Mouse (Mus musculus) thymus, adult 2 months (tissue): ENCODE data around the gene Asns. TPM values are rescaled to one million over a fixed set of nuclear protein-coding genes. Genes with fewer than 3 reads are reported as not detected.

ENCODE experiments used
- DNase-seq: peaks from one replicate; pipeline ENCODE4 v3.0.0; 2021
- H3K27ac ChIP-seq: fragments of 200-500 bp; 2 replicates; pipeline ENCODE4 v1.5.1; 2012; ENCODE audit warnings: low read length, control low read depth; ENCODE audit not compliant: control insufficient read depth, insufficient read depth
- H3K27me3 ChIP-seq: fragments of 200-500 bp; 2 replicates; pipeline ENCODE4 v1.6.1; 2012; ENCODE audit warnings: mild to moderate bottlenecking, low read length, moderate library complexity, mixed read lengths; ENCODE audit not compliant: control insufficient read depth, insufficient read depth
- H3K36me3 ChIP-seq: fragments of 200-500 bp; 2 replicates; pipeline ENCODE4 v1.6.1; 2012; ENCODE audit warnings: mild to moderate bottlenecking, low read length, moderate library complexity; ENCODE audit not compliant: control insufficient read depth, insufficient read depth
- H3K4me1 ChIP-seq: fragments of 200-500 bp; replicated peaks from 2 replicates; pipeline ENCODE4 v1.6.1; 2012; ENCODE audit warnings: low read length; ENCODE audit not compliant: control insufficient read depth, insufficient read depth
- H3K4me3 ChIP-seq: fragments of 200-500 bp; 2 replicates; pipeline ENCODE4 v1.5.1; 2012; ENCODE audit warnings: mild to moderate bottlenecking, low read length, control low read depth, moderate library complexity; ENCODE audit not compliant: control insufficient read depth, insufficient read depth
- CTCF ChIP-seq: fragments of 200-500 bp; IDR thresholded peaks from 2 replicates; pipeline ENCODE4 v1.5.1; 2012; ENCODE audit warnings: mild to moderate bottlenecking, control low read depth, low read length, moderate library complexity, borderline replicate concordance; ENCODE audit not compliant: control insufficient read depth, poor library complexity, insufficient read depth; ENCODE audit errors: extremely low read depth
- POLR2A ChIP-seq: fragments of 200-500 bp; IDR thresholded peaks from 2 replicates; pipeline ENCODE4 v1.6.1; 2012; ENCODE audit warnings: mild to moderate bottlenecking, low read length, control low read depth, moderate library complexity; ENCODE audit not compliant: control insufficient read depth, poor library complexity, insufficient read depth; ENCODE audit errors: extremely low read depth
- WGBS: fragments of 180-500 bp; shearing (Covaris S2); methylation state at CpG from one replicate; pipeline ENCODE4 v1.1.7; 2018; 5-methylcytosine and 5-hydroxymethylcytosine counted together
- polyA plus RNA-seq: library from polyadenylated mRNA; depleted of rRNA; stranded (reverse); fragments of >200 nt; gene quantifications from 2 replicates; pipeline ENCODE4 v1.2.3, GENCODE M21; 2012

Gene Asns
- polyA plus RNA-seq, 1 experiment, result 6.5 TPM

- DNase-seq, result no peak
- Histone ChIP-seq H3K4me3 (no peak overlapping the region), H3K27ac (no peak overlapping the region), H3K4me1 (0 out of 2 replicates have a peak, but pooled peaks cover 3% of the 10 kb centered on the region), H3K27me3 (no peaks in the 10 kb centered on the region; the same call in 1 of the 2 replicates), H3K36me3 (no peaks in the 10 kb centered on the region)
- WGBS, result 90% methylated on average over 12 of the region's 12 CpGs
- no peak for TF ChIP-seq POLR2A
- TF ChIP-seq CTCF, result no peak
Observed at GRCm38 (mm10) chr6:7689180-7689579, 3.9 kb downstream of the Asns start.

- 93% methylated on average over 2 of the region's 2 CpGs for WGBS
- H3K4me3 ChIP-seq, result no peak overlapping the region
- H3K27ac ChIP-seq, result no peak overlapping the region
- H3K4me1 ChIP-seq, result 0 out of 2 replicates have a peak, but pooled peaks cover 3% of the 10 kb centered on the region
- H3K36me3 ChIP-seq, result no peaks in the 10 kb centered on the region
- TF ChIP-seq POLR2A (no peak), CTCF (no peak)
- no peaks in the 10 kb centered on the region for H3K27me3 ChIP-seq
- no peak for DNase-seq
Observed at GRCm38 (mm10) chr6:7686047-7686446, 7.0 kb downstream of the Asns start.

GRCm38 (mm10) chr6:7676194-7676901 lies 16.7 kb downstream of the Asns start:
- WGBS, result 93% methylated on average over 8 of the region's 8 CpGs
- no peaks in the 10 kb centered on the region for H3K27me3 ChIP-seq
- DNase-seq, result no peak

DNA sequence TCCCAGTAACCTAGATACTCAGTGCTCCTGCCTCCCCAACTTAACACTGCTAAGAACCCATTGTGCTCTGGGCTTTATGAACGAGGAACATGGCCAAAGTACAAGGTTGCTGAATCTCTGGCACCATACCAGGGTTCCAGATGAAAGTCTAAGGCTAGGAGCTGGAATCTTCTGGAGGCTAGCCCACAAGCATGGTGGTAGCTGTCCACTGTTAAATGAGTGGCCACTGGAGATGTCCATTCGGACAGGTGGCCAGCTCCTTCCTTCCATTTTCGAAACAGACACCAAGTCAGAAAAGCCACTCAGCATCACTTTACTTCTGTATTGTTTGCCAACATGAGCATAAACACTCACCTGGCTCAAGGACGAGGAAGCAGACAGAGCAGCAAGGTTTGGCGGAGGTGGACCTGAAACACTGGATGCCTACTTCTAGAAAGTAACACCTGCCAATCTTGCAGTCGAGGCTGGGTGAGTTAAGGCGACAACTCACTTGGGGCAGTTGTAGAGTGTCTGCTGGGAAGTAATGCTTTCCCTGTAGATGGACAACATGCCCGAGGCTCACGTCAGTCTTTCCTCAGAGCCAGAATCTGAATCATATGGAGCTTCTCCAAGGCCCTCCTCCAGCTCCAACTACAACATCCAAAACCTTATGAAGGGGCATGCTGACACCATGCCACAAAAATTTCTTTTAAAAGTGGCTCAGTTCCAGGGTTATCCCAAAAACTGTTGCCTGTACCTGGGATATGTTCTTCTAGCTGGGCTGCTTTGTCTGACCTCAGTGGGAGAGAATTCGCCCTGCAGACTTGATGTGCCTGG lies 20.4 kb downstream of the Asns start:
- WGBS, result 87% methylated on average over 10 of the region's 10 CpGs
- no peaks in the 10 kb centered on the region for H3K4me1 ChIP-seq
- H3K4me3 ChIP-seq, result no peak overlapping the region
- H3K36me3 ChIP-seq, result no peaks in the 10 kb centered on the region
- no peak for TF ChIP-seq POLR2A
- TF ChIP-seq CTCF, result no peak
- DNase-seq, result no peak
- no peak overlapping the region for H3K27ac ChIP-seq
- no peaks in the 10 kb centered on the region for H3K27me3 ChIP-seq

More at GRCm38 (mm10) chr6:7676194-7676901, 16.7 kb downstream of the Asns start:
- TF ChIP-seq CTCF, result no peak
- no peak for TF ChIP-seq POLR2A
- Histone ChIP-seq H3K36me3 (no peaks in the 10 kb centered on the region), H3K4me1 (no peaks in the 10 kb centered on the region), H3K4me3 (no peak overlapping the region), H3K27ac (no peak overlapping the region)

DNA sequence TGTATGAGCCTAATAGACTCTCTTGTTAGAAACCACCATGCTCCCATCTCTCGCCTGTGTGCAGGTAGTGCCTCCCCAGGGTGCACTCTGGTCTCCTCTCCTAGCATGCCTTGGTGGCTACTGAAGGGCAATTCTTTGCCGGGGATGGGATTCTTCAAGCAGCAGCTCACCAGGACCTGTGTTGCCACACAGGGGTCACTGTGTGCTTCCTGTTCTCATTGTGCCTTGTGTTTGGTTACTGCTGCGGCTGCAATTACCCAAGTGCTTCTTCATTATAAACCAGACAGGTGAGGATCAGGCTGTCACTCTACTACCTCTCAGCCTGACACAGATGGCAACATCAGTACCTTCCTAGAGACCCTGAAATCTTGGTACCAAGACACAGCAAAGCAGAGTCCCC lies 21.6 kb downstream of the Asns start:
- Histone ChIP-seq H3K36me3 (no peaks in the 10 kb centered on the region), H3K4me1 (no peaks in the 10 kb centered on the region), H3K27me3 (no peaks in the 10 kb centered on the region), H3K4me3 (no peak overlapping the region), H3K27ac (no peak overlapping the region)
- TF ChIP-seq CTCF, result no peak
- TF ChIP-seq POLR2A, result no peak
- 55% methylated on average over 3 of the region's 3 CpGs for WGBS
- no peak for DNase-seq

- H3K4me3 ChIP-seq, result no peak overlapping the region
- H3K36me3 ChIP-seq, result no peaks in the 10 kb centered on the region
- WGBS, result 46% methylated on average over 3 of the region's 3 CpGs
- TF ChIP-seq CTCF (no peak), POLR2A (no peak)
- no peaks in the 10 kb centered on the region for H3K27me3 ChIP-seq
- no peak overlapping the region for H3K27ac ChIP-seq
- no peaks in the 10 kb centered on the region for H3K4me1 ChIP-seq
- DNase-seq, result no peak
Observed at GRCm38 (mm10) chr6:7670588-7670987, 22.5 kb downstream of the Asns start.
